Mouse (Mus musculus): ENCODE data around the gene N4bp2. TPM values are rescaled to one million over a fixed set of nuclear protein-coding genes. Genes with fewer than 3 reads are reported as not detected.

Gene N4bp2
- total and polyA plus RNA-seq, 3 experiments = 11.4 to 50.6 (median 12.9) TPM

DNA sequence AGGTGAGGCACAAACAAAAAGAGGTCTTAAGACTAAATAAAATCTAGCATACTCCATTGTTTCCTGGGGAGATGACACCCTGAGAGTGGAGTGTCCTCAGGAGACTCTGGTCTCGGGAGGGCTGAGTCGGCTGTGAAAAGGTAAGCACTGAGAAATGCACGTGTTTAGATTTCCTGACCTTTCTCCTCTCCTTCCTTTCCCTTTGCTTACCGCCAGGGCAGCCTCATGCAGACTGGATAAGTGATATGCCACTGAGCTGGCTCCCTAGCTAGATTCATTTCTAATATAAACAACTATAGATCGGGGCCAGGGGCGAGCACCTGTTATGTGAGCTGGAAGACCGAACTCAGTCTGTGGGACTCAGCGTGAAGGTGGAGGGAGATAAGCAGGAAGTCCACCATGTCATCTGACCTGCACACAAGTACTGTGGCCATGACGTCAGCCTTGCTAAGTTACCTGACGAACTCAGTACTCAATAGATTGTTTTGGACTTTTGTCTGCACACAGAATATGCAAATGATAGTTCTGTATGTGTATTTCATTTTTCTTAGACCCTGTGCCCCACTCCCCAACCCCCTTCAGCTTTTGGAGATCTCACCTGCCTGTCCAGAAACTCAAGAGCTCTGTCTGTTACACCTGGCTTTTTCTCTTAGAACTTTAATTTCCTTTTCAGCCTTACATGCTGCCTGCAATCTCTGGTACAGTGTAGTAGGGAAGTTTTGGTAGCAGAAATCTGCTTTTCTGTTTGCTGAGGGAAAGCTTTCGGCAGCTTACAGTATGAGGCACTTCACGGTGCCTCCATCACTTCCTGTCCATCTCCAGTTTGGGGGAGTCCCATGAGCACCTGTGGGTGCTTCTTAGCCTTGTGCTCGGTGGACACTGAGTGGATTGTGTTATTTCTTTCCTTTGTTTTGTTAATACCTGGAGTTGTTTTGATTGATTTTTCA is 18.7 kb downstream of the N4bp2 start:
- no peaks in the 10 kb centered on the region for H3K9me3 ChIP-seq (replicated peaks; ENCODE audit: insufficient read depth, low read length)
- no peak for TF ChIP-seq USF2 (IDR thresholded peaks at IDR 0.05; ENCODE audit: borderline replicate concordance in 1 of 2, insufficient read depth in 1 of 2, low read depth in 1 of 2, low read length in 2 of 2)
- TF ChIP-seq ZMIZ1 (IDR thresholded peaks at IDR 0.05; ENCODE audit: low read depth, low read length) = no peak
- no peak for TF ChIP-seq RAD21 (IDR thresholded peaks at IDR 0.05; ENCODE audit: low read depth, low read length)
- no peak for TF ChIP-seq USF1 (IDR thresholded peaks at IDR 0.05; ENCODE audit: low read depth, low read length)
- no peak for TF ChIP-seq MYC (IDR thresholded peaks at IDR 0.05; ENCODE audit: low read depth, low read length)
- no peak for TF ChIP-seq MYB (IDR thresholded peaks at IDR 0.05; ENCODE audit: low read depth, low read length)
- TF ChIP-seq CTCF (IDR thresholded peaks at IDR 0.05 in 2 of 3, conservative IDR thresholded peaks at IDR 0.05 in 1 of 3; ENCODE audit: control insufficient read depth in 1 of 3, insufficient read depth in 1 of 3, low read depth in 2 of 3, low read length in 3 of 3, poor library complexity in 1 of 3, severe bottlenecking in 1 of 3) = no peak
- TF ChIP-seq ELF1 (IDR thresholded peaks at IDR 0.05; ENCODE audit: low read depth, low read length) = no peak
- TF ChIP-seq NRF1 (IDR thresholded peaks at IDR 0.05; ENCODE audit: insufficient read depth, low read depth, low read length, poor library complexity, severe bottlenecking) = no peak
- no peak for TF ChIP-seq ETS1 (IDR thresholded peaks at IDR 0.05; ENCODE audit: low read depth, low read length)
- TF ChIP-seq GATA1 (IDR thresholded peaks at IDR 0.05; ENCODE audit: low read depth, low read length) = no peak
- TF ChIP-seq EP300 (IDR thresholded peaks at IDR 0.05; ENCODE audit: low read depth in 1 of 2, low read length in 2 of 2) = no peak
- no peak for TF ChIP-seq MAX (IDR thresholded peaks at IDR 0.05; ENCODE audit: low read length)
- TF ChIP-seq E2F4 (IDR thresholded peaks at IDR 0.05; ENCODE audit: borderline replicate concordance, low read depth, low read length) = no peak
- DNase-seq (ENCODE audit: low read depth, low spot score) = no peak
- H3K27me3 ChIP-seq (ENCODE audit: control insufficient read depth in 1 of 2, insufficient read depth in 2 of 2, low read length in 2 of 2) = no peaks in the 10 kb centered on the region
- H3K4me1 ChIP-seq (ENCODE audit: control insufficient read depth in 1 of 2, insufficient read depth in 2 of 2, low read length in 2 of 2) = peaks cover 0 to 6% of the 10 kb centered on the region in 2 experiments; a peak in 1 of 4 replicates
- H3K4me3 ChIP-seq (ENCODE audit: control insufficient read depth in 1 of 2, insufficient read depth in 1 of 2, low read depth in 2 of 2, low read length in 2 of 2) = no peak overlapping the region
- no peak overlapping the region for H3K9ac ChIP-seq (ENCODE audit: control insufficient read depth, low read depth, low read length, poor library complexity, severe bottlenecking)
- H3K27ac ChIP-seq (ENCODE audit: control insufficient read depth, low read depth, low read length) = no peak overlapping the region
- H3K36me3 ChIP-seq (ENCODE audit: control insufficient read depth in 1 of 2, insufficient read depth in 2 of 2, low read length in 2 of 2) = peaks cover 0 to 3% of the 10 kb centered on the region in 2 experiments; a peak in 1 of 4 replicates
- no peaks in the 10 kb centered on the region for H3K79me2 ChIP-seq (ENCODE audit: control insufficient read depth, insufficient read depth, low read length, poor library complexity)

- no peak overlapping the region for H3K9ac ChIP-seq (ENCODE audit: control insufficient read depth, low read depth, low read length, poor library complexity, severe bottlenecking)
- TF ChIP-seq SMC3 (IDR thresholded peaks at IDR 0.05; ENCODE audit: low read depth, low read length) = no peak
- no peak for TF ChIP-seq CHD1 (IDR thresholded peaks at IDR 0.05; ENCODE audit: low read depth, low read length)
- TF ChIP-seq USF2 (IDR thresholded peaks at IDR 0.05; ENCODE audit: borderline replicate concordance in 1 of 2, insufficient read depth in 1 of 2, low read depth in 1 of 2, low read length in 2 of 2) = no peak
- TF ChIP-seq ELF1 (IDR thresholded peaks at IDR 0.05; ENCODE audit: low read depth, low read length) = no peak
- no peak for TF ChIP-seq E2F4 (IDR thresholded peaks at IDR 0.05; ENCODE audit: borderline replicate concordance, low read depth, low read length)
- TF ChIP-seq NRF1 (IDR thresholded peaks at IDR 0.05; ENCODE audit: insufficient read depth, low read depth, low read length, poor library complexity, severe bottlenecking) = no peak
- TF ChIP-seq ETS1 (IDR thresholded peaks at IDR 0.05; ENCODE audit: low read depth, low read length) = no peak
- no peak for TF ChIP-seq MAZ (IDR thresholded peaks at IDR 0.05; ENCODE audit: low read depth, low read length)
- no peak for TF ChIP-seq MEF2A (IDR thresholded peaks at IDR 0.05; ENCODE audit: extremely low read depth, insufficient replicate concordance, low read depth, low read length, poor library complexity, severe bottlenecking)
- no peak for TF ChIP-seq CHD2 (IDR thresholded peaks at IDR 0.05; ENCODE audit: low read length)
- TF ChIP-seq ZMIZ1 (IDR thresholded peaks at IDR 0.05; ENCODE audit: low read depth, low read length) = no peak
- no peak for TF ChIP-seq GABPA (IDR thresholded peaks at IDR 0.05; ENCODE audit: low read depth, low read length)
- TF ChIP-seq MAX (IDR thresholded peaks at IDR 0.05; ENCODE audit: low read length) = no peak
- no peak for TF ChIP-seq ZKSCAN1 (IDR thresholded peaks at IDR 0.05; ENCODE audit: low read depth, low read length)
- no peak for TF ChIP-seq JUND (IDR thresholded peaks at IDR 0.05; ENCODE audit: low read depth, low read length)
- TF ChIP-seq MYC (IDR thresholded peaks at IDR 0.05; ENCODE audit: low read depth, low read length) = no peak
- no peak for TF ChIP-seq UBTF (IDR thresholded peaks at IDR 0.05; ENCODE audit: borderline replicate concordance, insufficient read depth, low read depth, low read length)
- no peak for TF ChIP-seq TCF12 (IDR thresholded peaks at IDR 0.05; ENCODE audit: low read depth, low read length)
- peaks cover 3 to 13% of the 10 kb centered on the region in 2 experiments; a peak in 3 of 4 replicates for H3K36me3 ChIP-seq (ENCODE audit: control insufficient read depth in 1 of 2, insufficient read depth in 2 of 2, low read length in 2 of 2)
- H3K27me3 ChIP-seq (ENCODE audit: control insufficient read depth in 1 of 2, insufficient read depth in 2 of 2, low read length in 2 of 2) = no peaks in the 10 kb centered on the region
- H3K27ac ChIP-seq (ENCODE audit: control insufficient read depth, low read depth, low read length) = no peak overlapping the region
- H3K4me3 ChIP-seq (ENCODE audit: control insufficient read depth in 1 of 2, insufficient read depth in 1 of 2, low read depth in 2 of 2, low read length in 2 of 2) = no peak overlapping the region
- H3K79me2 ChIP-seq (ENCODE audit: control insufficient read depth, insufficient read depth, low read length, poor library complexity) = no peaks in the 10 kb centered on the region
- H3K9me3 ChIP-seq (replicated peaks; ENCODE audit: insufficient read depth, low read length) = no peaks in the 10 kb centered on the region
- DNase-seq (ENCODE audit: low read depth, low spot score) = no peak
- H3K4me1 ChIP-seq (ENCODE audit: control insufficient read depth in 1 of 2, insufficient read depth in 2 of 2, low read length in 2 of 2) = peaks cover 3 to 10% of the 10 kb centered on the region in 2 experiments
Measured at GRCm38 (mm10) chr5:65790604-65791225, 27.4 kb downstream of the N4bp2 start.

Measured in MEL (cell line).